Mouse (Mus musculus) liver (tissue): ENCODE data around the gene Arhgap24.

Source experiments
- DNase-seq: peaks from one replicate; pipeline ENCODE4 v3.0.0-alpha.2; 2020; ENCODE audit warnings: mixed read lengths

The Arhgap24 gene

GRCm38 (mm10) chr5:102481215-102482211 is at the start of gene Arhgap24:
Arhgap24 (plus strand) TSS chr5:102481391.
- peak; percentile 64 for DNase-seq

- no peak for DNase-seq
Observed at GRCm38 (mm10) chr5:102434182-102434581, 47.0 kb upstream of the Arhgap24 start.

- no peak for DNase-seq
Observed at GRCm38 (mm10) chr5:102436581-102436980, 44.6 kb upstream of the Arhgap24 start.

- DNase-seq: no peak
Observed at GRCm38 (mm10) chr5:102439119-102439877, 41.9 kb upstream of the Arhgap24 start.

GRCm38 (mm10) chr5:102447436-102447835 is 33.8 kb upstream of the Arhgap24 start:
- DNase-seq: no peak

GRCm38 (mm10) chr5:102450897-102451296 is 30.3 kb upstream of the Arhgap24 start:
- no peak for DNase-seq

- DNase-seq: no peak
Observed at GRCm38 (mm10) chr5:102452079-102452797, 29.0 kb upstream of the Arhgap24 start.

GRCm38 (mm10) chr5:102453324-102453723 is 27.9 kb upstream of the Arhgap24 start:
- DNase-seq: no peak

GRCm38 (mm10) chr5:102455247-102455646 is 25.9 kb upstream of the Arhgap24 start:
- DNase-seq: no peak

GRCm38 (mm10) chr5:102460452-102461197 is 20.6 kb upstream of the Arhgap24 start:
- no peak for DNase-seq

- no peak for DNase-seq
Observed at GRCm38 (mm10) chr5:102462948-102463347, 18.2 kb upstream of the Arhgap24 start.

GRCm38 (mm10) chr5:102465372-102465771 is 15.8 kb upstream of the Arhgap24 start:
- no peak for DNase-seq

GRCm38 (mm10) chr5:102468292-102468691 is 12.9 kb upstream of the Arhgap24 start:
- DNase-seq: no peak

- DNase-seq: no peak
Observed at GRCm38 (mm10) chr5:102470284-102470683, 10.9 kb upstream of the Arhgap24 start.

GRCm38 (mm10) chr5:102478076-102478475 is 3.1 kb upstream of the Arhgap24 start:
- DNase-seq: no peak

GRCm38 (mm10) chr5:102483285-102483975 is 2.2 kb downstream of the Arhgap24 start:
- DNase-seq: peak; percentile 29

- no peak for DNase-seq
Observed at GRCm38 (mm10) chr5:102491554-102491953, 10.4 kb downstream of the Arhgap24 start.

GRCm38 (mm10) chr5:102492152-102492551 is 11.0 kb downstream of the Arhgap24 start:
- no peak for DNase-seq

GRCm38 (mm10) chr5:102494827-102495226 is 13.6 kb downstream of the Arhgap24 start:
- no peak for DNase-seq

GRCm38 (mm10) chr5:102497205-102497604 is 16.0 kb downstream of the Arhgap24 start:
- peak; percentile 8 for DNase-seq

- DNase-seq: no peak
Observed at GRCm38 (mm10) chr5:102498747-102499146, 17.6 kb downstream of the Arhgap24 start.
